Mouse (Mus musculus) liver, adult 2 months (tissue): ENCODE results near the gene Gm26602. TPM values are rescaled to one million over a fixed set of nuclear protein-coding genes. Genes with fewer than 3 reads are reported as not detected.

Source experiments
- DNase-seq: peaks from one replicate; pipeline ENCODE4 v3.0.0-alpha.2; 2011; ENCODE audit warnings: low read depth, low spot score; ENCODE audit errors: extremely low read depth
- H3K27ac ChIP-seq: fragments of 200-500 bp; replicated peaks from 2 replicates; pipeline ENCODE4 v1.5.1; 2012; ENCODE audit warnings: low read depth, mild to moderate bottlenecking, control low read depth, inconsistent platforms, low read length; ENCODE audit not compliant: insufficient read depth
- H3K27me3 ChIP-seq: fragments of 200-500 bp; 2 replicates; pipeline ENCODE4 v1.6.1; 2012; ENCODE audit warnings: mild to moderate bottlenecking, moderate library complexity, low read length, inconsistent platforms; ENCODE audit not compliant: control insufficient read depth, insufficient read depth
- H3K36me3 ChIP-seq: fragments of 200-500 bp; 2 replicates; pipeline ENCODE4 v1.6.1; 2012; ENCODE audit warnings: low read length, inconsistent platforms; ENCODE audit not compliant: control insufficient read depth, insufficient read depth
- H3K4me1 ChIP-seq: fragments of 200-500 bp; 2 replicates; pipeline ENCODE4 v1.6.1; 2011; ENCODE audit warnings: low read length; ENCODE audit not compliant: control insufficient read depth, insufficient read depth
- H3K4me3 ChIP-seq: fragments of 200-500 bp; 2 replicates; pipeline ENCODE4 v1.5.1; 2011; ENCODE audit warnings: low read depth, mild to moderate bottlenecking, control low read depth, low read length, moderate library complexity; ENCODE audit not compliant: insufficient read depth
- H3K79me2 ChIP-seq: fragments of 200-500 bp; 2 replicates; pipeline ENCODE4 v1.6.1; 2012; ENCODE audit warnings: inconsistent platforms, mild to moderate bottlenecking, low read length, moderate library complexity; ENCODE audit not compliant: control insufficient read depth, insufficient read depth
- H3K9ac ChIP-seq: fragments of 200-500 bp; 2 replicates; pipeline ENCODE4 v1.6.1; 2012; ENCODE audit warnings: low read depth, mild to moderate bottlenecking, control low read depth, inconsistent platforms, low read length
- CTCF ChIP-seq: fragments of 200-500 bp; IDR thresholded peaks from 2 replicates; pipeline ENCODE4 v1.5.1; 2011; ENCODE audit warnings: low read depth, low read length, control low read depth
- POLR2A ChIP-seq: fragments of 200-500 bp; IDR thresholded peaks from 2 replicates; pipeline ENCODE4 v1.6.1; 2011; ENCODE audit warnings: low read length, control low read depth; ENCODE audit not compliant: insufficient read depth; ENCODE audit errors: extremely low read depth
- WGBS: fragments of 180-500 bp; shearing (Covaris S2); methylation state at CpG from one replicate; pipeline ENCODE4 v1.1.7; 2018; 5-methylcytosine and 5-hydroxymethylcytosine counted together
- polyA plus RNA-seq: library from polyadenylated mRNA; depleted of rRNA; stranded (reverse); fragments of >200 nt; gene quantifications from 2 replicates; pipeline ENCODE4 v1.2.3, GENCODE M21; 2012
- total RNA-seq: library from RNA; depleted of rRNA; stranded (reverse); fragments of >200 nt; gene quantifications from 2 replicates; pipeline ENCODE4 v1.2.3, GENCODE M21; 2014

Gene Gm26602
- total and polyA plus RNA-seq, 2 experiments, result not detected

DNA sequence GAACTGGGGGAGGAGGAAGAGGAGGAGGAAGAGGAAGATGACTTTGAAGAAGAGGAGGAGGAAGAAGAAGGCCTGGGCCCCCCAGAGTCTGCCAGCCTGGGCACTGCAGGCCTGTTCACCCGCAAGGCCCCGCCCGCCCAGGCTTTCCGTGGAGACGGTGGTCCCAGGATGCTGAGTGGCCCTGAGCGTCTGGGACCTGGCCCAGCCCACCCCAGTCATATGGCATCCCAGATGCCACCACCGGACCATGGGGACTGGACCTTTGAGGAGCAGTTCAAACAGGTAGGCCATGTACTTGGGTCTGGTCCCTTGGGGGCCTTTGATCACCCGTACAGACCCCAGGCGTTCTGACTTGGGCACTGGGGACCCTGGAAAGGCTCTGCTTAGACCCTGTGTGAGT lies 21.1 kb downstream of the Gm26602 start:
- H3K36me3 ChIP-seq, result no peaks in the 10 kb centered on the region
- no peak for DNase-seq
- H3K4me3 ChIP-seq, result no peak overlapping the region
- no peaks in the 10 kb centered on the region for H3K79me2 ChIP-seq
- H3K4me1 ChIP-seq, result peaks cover 29% of the 10 kb centered on the region
- H3K27ac ChIP-seq, result no peak overlapping the region
- WGBS, result 96% methylated on average over 9 of the region's 9 CpGs
- H3K9ac ChIP-seq, result no peak overlapping the region
- no peaks in the 10 kb centered on the region for H3K27me3 ChIP-seq
- TF ChIP-seq CTCF (no peak), POLR2A (no peak)

DNA sequence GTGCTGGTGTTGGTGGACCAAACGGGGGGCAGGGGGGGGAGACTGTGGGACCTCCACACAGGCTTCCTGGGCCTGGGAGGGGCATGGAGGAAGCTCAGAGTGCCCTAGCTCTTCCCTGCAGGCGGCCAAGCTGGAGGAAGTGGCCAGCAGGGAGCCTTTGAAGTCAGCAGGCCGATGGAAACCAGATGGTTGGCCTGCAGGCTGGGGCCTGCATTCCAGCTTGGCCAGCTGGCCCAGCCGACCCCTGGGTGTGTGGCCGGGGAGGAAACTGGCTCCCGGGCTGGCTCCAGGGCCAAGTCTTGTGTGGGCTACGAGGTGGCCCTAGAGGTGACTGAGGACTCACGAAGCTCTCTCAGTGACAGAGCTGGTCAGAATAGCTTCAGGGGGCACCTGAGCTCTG lies 22.1 kb downstream of the Gm26602 start:
- peaks cover 34% of the 10 kb centered on the region for H3K4me1 ChIP-seq
- H3K4me3 ChIP-seq, result no peak overlapping the region
- TF ChIP-seq CTCF (no peak), POLR2A (no peak)
- no peaks in the 10 kb centered on the region for H3K27me3 ChIP-seq
- H3K9ac ChIP-seq, result no peak overlapping the region
- DNase-seq, result no peak
- WGBS, result 42% methylated on average over 8 of the region's 8 CpGs
- H3K27ac ChIP-seq, result no peak overlapping the region
- H3K79me2 ChIP-seq, result no peaks in the 10 kb centered on the region
- H3K36me3 ChIP-seq, result no peaks in the 10 kb centered on the region

DNA sequence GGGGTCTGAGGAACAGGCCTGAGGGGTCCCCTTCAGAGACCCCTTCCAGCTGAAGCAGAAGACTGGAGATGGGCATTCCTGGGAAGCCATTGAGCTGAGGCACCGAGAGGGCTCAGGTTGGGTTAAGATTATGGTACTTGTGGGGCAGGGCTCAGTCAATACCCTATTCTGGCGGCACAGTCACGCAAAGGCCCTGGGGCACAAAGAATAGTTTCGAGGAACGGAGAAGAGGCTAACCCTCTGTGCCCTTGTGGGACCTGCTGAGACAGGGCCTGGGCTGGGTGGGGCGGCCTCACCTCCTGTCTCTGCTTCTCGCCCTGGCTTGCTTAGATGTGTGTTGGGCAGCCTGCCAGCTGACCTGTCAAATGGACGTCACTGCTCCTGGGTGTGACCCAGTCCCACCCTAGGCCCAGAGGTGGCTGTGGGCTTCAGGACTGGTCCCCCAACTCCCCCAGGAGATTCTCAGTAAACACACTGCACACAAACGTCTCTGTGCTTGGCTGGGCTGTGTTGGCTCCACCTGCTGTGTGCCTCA lies 22.6 kb downstream of the Gm26602 start:
- H3K4me3 ChIP-seq, result no peak overlapping the region
- WGBS, result 60% methylated on average over 9 of the region's 9 CpGs
- H3K27ac ChIP-seq, result no peak overlapping the region
- no peaks in the 10 kb centered on the region for H3K36me3 ChIP-seq
- no peak overlapping the region for H3K9ac ChIP-seq
- no peaks in the 10 kb centered on the region; the same call in 1 of the 2 replicates for H3K79me2 ChIP-seq
- DNase-seq, result no peak
- peaks cover 35% of the 10 kb centered on the region for H3K4me1 ChIP-seq
- H3K27me3 ChIP-seq, result no peaks in the 10 kb centered on the region
- TF ChIP-seq CTCF (no peak), POLR2A (no peak)

DNA sequence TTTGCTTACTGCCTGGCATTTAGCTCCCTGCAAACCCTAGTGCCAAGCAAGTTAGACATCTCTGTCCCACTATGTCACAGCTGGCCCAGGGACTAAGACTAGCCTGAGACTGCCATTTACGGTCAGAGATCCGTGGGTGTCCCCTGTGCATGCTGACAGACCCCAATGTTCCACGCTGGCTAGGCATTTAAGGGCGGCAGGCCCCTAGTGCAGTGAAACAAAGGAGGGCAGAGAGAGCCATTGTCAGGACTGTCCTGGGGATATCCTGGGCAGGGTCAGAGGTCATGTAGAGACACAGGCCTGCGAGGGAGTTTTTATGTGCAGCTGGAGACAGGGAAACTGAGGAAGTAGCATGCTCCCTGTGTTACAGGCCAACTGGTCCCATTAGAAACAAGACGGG lies 23.2 kb downstream of the Gm26602 start:
- H3K9ac ChIP-seq, result no peak overlapping the region
- no peak overlapping the region for H3K4me3 ChIP-seq
- WGBS, result 40% methylated on average over 6 of the region's 6 CpGs
- no peak for DNase-seq
- H3K79me2 ChIP-seq, result no peaks in the 10 kb centered on the region; the same call in 1 of the 2 replicates
- H3K27ac ChIP-seq, result no peak overlapping the region
- H3K27me3 ChIP-seq, result no peaks in the 10 kb centered on the region
- peaks cover 31% of the 10 kb centered on the region for H3K4me1 ChIP-seq
- TF ChIP-seq CTCF (no peak), POLR2A (no peak)
- no peaks in the 10 kb centered on the region for H3K36me3 ChIP-seq

DNA sequence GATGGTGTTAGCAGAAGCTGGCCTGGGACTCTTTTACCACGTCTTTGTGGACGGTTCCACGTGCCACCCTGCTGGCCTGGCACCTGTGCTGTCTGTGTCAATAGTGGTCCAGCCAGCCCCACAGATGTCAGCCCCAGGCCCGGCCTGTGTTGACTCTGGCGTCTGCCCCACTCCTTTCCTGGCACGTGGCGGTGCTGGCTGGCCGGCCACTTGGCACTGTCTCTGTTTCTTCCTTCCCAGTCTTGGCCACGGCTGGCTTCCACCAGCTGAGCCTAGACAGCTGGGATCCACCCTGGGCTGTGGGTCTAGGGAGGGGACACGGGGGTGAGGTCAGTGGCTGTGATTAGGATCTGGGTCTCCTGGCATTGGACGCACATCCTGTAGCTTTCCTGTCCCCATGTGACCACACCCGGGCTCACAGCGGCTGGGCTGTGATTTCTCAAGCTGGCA lies 23.6 kb downstream of the Gm26602 start:
- Histone ChIP-seq H3K36me3 (no peaks in the 10 kb centered on the region), H3K27ac (no peak overlapping the region), H3K27me3 (no peaks in the 10 kb centered on the region), H3K4me3 (no peak overlapping the region), H3K79me2 (no peaks in the 10 kb centered on the region; the same call in 1 of the 2 replicates), H3K9ac (no peak overlapping the region), H3K4me1 (peaks cover 31% of the 10 kb centered on the region)
- peak; percentile 90 for DNase-seq
- no peak for TF ChIP-seq POLR2A
- no peak for TF ChIP-seq CTCF
- WGBS, result 6% methylated on average over 13 of the region's 13 CpGs

DNA sequence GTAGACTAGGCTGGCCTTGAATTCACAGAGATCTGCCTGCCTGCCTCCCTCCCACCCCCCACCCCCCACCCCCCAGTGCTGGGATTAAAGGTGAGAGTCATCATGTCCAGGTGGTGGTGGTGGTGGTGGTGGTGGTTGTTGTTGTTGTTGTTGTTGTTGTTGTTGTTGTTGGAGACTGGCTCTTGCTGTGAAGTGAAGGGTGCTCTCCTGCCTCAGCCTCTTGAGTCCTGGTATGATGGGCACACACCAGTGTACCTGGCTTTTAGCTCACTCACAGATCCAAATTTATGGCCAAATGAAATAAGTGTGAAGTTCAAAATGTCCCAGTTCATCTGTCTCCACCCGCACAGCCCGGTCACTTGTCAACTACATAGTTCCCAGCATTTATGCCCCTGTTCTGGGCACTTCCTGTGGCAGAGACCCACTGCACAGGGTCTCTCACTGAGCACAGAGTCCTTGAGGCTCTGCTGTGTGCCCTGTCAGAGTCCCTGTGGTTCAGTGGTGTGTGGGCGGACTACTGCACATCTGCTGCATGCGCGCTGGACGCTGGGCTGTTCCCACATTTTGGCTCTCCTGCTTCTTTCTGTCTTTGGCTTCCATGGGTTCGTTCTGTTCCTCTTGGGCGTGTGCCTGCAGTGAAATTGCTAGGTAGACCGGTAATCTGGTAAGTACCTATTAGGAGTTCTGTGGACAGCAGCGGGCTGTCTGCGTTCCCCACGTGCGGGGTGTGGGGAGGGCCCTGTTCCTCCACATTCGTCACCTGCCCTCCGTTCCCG lies 24.3 kb downstream of the Gm26602 start:
- Histone ChIP-seq H3K4me3 (no peak overlapping the region), H3K4me1 (peaks cover 31% of the 10 kb centered on the region), H3K27me3 (no peaks in the 10 kb centered on the region), H3K27ac (no peak overlapping the region), H3K79me2 (no peaks in the 10 kb centered on the region; the same call in 1 of the 2 replicates), H3K9ac (no peak overlapping the region), H3K36me3 (no peaks in the 10 kb centered on the region)
- no peak for DNase-seq
- 74% methylated on average over 16 of the region's 16 CpGs for WGBS
- TF ChIP-seq POLR2A (no peak), CTCF (no peak)
